Mouse (Mus musculus) limb, embryonic 10.5 days (tissue): Measurements from ENCODE around the gene Sufu. TPM values are rescaled to one million over a fixed set of nuclear protein-coding genes. Genes with fewer than 3 reads are reported as not detected.
A peak's percentile ranks its signal among the peaks of the same experiment; 100 is the strongest.

ENCODE experiments used
- DNase-seq: peaks from one replicate; pipeline ENCODE4 v3.0.0-alpha.2; 2017; ENCODE audit warnings: low spot score
- H3K27ac ChIP-seq: fragments of 300-500 bp; sonication (generic); 2 replicates; pipeline ENCODE4 v1.5.1; 2016; ENCODE audit warnings: mild to moderate bottlenecking
- H3K27me3 ChIP-seq: fragments of 300-500 bp; sonication (generic); 2 replicates; pipeline ENCODE4 v1.6.1; 2016; ENCODE audit warnings: low read depth, mild to moderate bottlenecking; ENCODE audit not compliant: poor library complexity, severe bottlenecking
- H3K36me3 ChIP-seq: fragments of 300-500 bp; sonication (generic); 2 replicates; pipeline ENCODE4 v1.6.1; 2016; ENCODE audit warnings: mild to moderate bottlenecking, moderate library complexity
- H3K4me1 ChIP-seq: fragments of 300-500 bp; sonication (generic); 2 replicates; pipeline ENCODE4 v1.6.1; 2016
- H3K4me3 ChIP-seq: fragments of 300-500 bp; sonication (generic); 2 replicates; pipeline ENCODE4 v1.5.1; 2016; ENCODE audit warnings: mild to moderate bottlenecking, moderate library complexity
- H3K9me3 ChIP-seq: fragments of 300-500 bp; sonication (generic); replicated peaks from 2 replicates; pipeline ENCODE4 v1.6.1; 2016; ENCODE audit warnings: mild to moderate bottlenecking
- WGBS: fragments of 180-500 bp; shearing (Covaris S2); methylation state at CpG from one replicate; pipeline ENCODE4 v1.1.7; 2016; 5-methylcytosine and 5-hydroxymethylcytosine counted together
- polyA plus RNA-seq: library from polyadenylated mRNA; unstranded; fragments of >200 nt; fragmentation: Nextera tagmentation; extraction: Ambion mirVana; gene quantifications from 2 replicates; pipeline ENCODE4 v1.2.1, GENCODE M21; 2016

The Sufu gene
- 53.8 and 58.5 TPM in 2 replicates for polyA plus RNA-seq

DNA sequence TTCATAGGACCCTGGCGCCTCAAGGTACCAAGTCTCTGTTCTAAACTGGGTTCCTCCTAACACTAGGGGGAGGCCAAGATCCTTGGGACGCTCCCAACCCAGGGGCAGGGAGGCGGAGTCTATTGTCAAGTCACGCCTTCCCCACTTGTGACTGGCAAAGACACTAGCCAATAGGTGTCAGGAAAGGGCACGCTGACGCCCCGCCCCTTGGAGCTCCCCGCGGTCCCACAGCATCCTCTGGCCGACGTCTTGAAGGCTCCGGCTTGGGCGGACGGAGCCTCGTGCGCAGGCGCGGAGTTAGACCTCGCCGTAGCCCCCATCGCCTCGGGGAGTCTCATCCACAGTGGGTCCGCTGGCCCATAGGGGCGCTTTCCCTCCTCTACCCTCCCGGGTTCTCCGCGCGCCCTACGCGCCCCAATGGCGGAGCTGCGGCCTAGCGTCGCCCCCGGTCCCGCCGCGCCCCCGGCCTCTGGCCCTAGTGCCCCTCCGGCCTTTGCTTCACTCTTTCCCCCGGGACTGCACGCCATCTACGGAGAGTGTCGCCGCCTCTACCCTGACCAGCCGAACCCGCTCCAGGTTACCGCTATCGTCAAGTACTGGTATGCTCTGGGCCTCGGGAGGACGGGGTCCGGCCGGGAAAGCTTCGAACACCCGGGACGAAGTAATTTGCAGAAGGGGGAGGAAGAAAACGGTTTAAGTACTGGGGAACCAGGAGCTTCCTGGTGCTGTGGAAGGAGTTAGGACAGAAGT is at the start of gene Sufu:
Gene Sufu, plus strand, starts transcription at position 211 of the 750 bp plus-strand sequence.
- peak within 1 kb of the TSS; percentile 93 for H3K27ac ChIP-seq
- under 1% methylated on average over 57 of the region's 57 CpGs for WGBS

DNA sequence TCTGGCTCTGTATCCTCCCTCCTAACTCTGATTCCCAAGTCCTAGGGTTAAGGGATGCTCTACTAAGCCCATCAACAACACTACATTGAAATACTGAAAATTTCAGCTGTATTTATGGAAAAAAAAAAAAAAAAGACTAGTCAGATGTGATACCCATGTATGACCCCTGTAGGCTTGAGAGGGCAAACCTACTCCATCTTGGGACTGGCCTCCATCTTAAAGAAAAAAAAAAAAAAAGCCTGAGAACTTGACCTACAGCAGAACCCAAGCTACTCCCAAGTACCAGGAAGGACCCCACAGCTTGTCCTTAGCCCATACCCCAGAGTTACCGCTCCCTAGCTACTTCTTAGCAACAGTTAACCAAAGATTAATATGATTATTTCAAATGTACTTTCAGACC is 49.5 kb upstream of the Sufu start:
- Histone ChIP-seq H3K4me1 (peaks cover 28% of the 10 kb centered on the region), H3K27me3 (peaks cover 75% of the 10 kb centered on the region), H3K36me3 (no peaks in the 10 kb centered on the region), H3K27ac (no peak overlapping the region), H3K9me3 (no peaks in the 10 kb centered on the region), H3K4me3 (no peak overlapping the region)
- 100% methylated on average over 1 of the region's 1 CpGs for WGBS
- DNase-seq, result no peak

More for the DNA sequence above, at the start of gene Sufu:
- H3K36me3 ChIP-seq, result peaks cover 15% of the 10 kb centered on the region
- peaks cover 50% of the 10 kb centered on the region for H3K4me1 ChIP-seq
- H3K9me3 ChIP-seq, result no peaks in the 10 kb centered on the region
- H3K4me3 ChIP-seq, result peak within 1 kb of the TSS; percentile 86
- no peaks in the 10 kb centered on the region for H3K27me3 ChIP-seq
- peak; percentile 95 for DNase-seq

DNA sequence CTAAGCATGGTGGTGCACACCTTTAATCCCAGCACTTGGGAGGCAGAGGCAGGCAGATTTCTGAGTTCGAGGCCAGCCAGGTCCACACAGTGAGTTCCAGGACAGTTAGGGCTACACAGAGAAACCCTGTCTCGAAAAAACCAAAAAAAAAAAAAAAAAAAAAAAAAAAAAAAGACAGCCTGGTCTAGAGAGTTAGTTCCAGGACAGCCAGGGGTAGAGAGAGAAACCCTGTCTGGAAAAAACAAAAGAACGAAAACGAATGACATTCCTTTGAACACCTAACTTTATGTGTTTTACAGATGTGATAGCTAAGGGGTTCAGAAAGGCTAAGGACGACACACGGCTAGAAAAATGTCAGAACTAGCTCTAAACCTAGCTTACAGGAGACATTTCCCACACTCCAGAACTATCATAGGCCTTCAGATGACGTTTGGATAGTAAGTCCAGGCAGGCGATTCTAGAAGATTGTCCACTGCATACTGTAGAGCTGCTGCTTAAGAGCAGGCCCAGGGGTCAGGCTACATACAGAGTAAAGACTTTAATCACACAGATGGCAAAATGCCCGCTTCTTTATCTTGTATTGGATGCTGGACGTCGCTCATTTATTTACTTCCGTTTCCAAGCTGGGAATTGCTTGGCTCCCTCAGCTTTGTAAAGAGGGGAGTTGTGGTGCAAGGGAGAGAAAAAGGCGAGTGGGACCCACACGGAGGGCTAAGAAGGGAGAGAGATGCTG is 48.6 kb upstream of the Sufu start:
- Histone ChIP-seq H3K9me3 (no peaks in the 10 kb centered on the region), H3K27me3 (peaks cover 80% of the 10 kb centered on the region), H3K36me3 (no peaks in the 10 kb centered on the region), H3K4me1 (peaks cover 28% of the 10 kb centered on the region), H3K4me3 (peak overlapping the region; percentile 76), H3K27ac (peak overlapping the region; percentile 86)
- DNase-seq, result no peak
- 36% methylated on average over 14 of the region's 14 CpGs for WGBS

DNA sequence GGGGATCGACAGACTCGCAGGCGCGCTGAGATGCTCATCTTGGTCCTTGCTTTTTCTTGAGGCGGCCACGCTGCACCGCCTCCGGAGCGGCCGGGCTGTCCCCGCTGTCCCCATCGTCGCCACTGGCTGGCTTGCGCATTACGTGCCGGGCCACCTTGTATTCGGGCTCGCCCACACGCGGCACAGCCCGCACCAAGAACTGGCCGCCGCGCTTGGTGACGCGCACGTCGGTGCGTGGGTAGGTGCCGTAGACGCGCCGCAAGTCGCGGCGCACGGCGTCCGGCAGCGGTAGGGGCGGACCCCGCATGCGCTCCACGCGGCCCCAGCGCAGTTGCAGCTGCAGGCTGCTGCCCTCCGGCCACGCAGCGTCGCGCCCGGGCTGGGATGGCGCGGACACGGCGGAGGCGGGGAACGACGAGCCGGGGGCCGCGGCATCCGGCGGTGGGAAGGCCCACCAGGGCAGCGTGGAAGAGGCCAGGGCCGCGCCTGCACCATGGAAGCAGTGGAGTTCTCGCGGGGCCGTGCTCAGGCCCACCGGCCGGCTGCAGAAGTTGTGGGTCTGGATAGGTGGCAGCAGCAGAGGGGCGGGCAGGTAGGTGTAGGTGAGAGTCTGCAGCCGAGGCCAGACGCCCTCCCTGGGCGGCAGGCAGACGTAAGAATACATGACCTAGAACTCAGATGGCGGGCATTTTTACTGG is 47.8 kb upstream of the Sufu start:
- WGBS, result under 1% methylated on average over 78 of the region's 78 CpGs
- peaks cover 77% of the 10 kb centered on the region for H3K27me3 ChIP-seq
- H3K27ac ChIP-seq, result peak overlapping the region; percentile 86
- H3K4me3 ChIP-seq, result peak overlapping the region; percentile 76
- H3K9me3 ChIP-seq, result no peaks in the 10 kb centered on the region
- H3K4me1 ChIP-seq, result peaks cover 28% of the 10 kb centered on the region
- no peaks in the 10 kb centered on the region for H3K36me3 ChIP-seq
- DNase-seq, result peak; percentile 81

DNA sequence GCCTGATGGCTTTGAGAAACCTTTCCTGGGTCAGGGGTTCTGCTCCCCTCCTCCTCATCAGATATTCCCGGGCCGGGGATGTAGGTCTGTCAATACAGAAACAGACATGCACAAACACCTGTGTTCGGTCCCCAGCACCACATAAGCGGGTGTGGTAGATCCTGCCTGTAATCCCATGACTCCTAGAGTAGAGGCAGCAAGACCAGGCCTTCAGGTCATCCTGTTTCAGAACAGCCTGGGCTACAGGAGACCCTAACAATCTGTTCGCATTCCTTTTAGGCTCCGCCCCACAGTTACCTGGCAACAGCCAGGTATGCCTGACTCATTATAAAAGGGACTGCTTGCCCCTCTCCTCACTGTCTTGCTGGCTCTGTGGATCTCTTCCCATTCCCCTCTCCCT is 47.1 kb upstream of the Sufu start:
- peaks cover 28% of the 10 kb centered on the region for H3K4me1 ChIP-seq
- no peak for DNase-seq
- no peaks in the 10 kb centered on the region for H3K36me3 ChIP-seq
- 30% methylated on average over 6 of the region's 6 CpGs for WGBS
- H3K27ac ChIP-seq, result peak overlapping the region; percentile 86
- H3K27me3 ChIP-seq, result peaks cover 74% of the 10 kb centered on the region
- peak overlapping the region; percentile 76 for H3K4me3 ChIP-seq
- no peaks in the 10 kb centered on the region for H3K9me3 ChIP-seq

DNA sequence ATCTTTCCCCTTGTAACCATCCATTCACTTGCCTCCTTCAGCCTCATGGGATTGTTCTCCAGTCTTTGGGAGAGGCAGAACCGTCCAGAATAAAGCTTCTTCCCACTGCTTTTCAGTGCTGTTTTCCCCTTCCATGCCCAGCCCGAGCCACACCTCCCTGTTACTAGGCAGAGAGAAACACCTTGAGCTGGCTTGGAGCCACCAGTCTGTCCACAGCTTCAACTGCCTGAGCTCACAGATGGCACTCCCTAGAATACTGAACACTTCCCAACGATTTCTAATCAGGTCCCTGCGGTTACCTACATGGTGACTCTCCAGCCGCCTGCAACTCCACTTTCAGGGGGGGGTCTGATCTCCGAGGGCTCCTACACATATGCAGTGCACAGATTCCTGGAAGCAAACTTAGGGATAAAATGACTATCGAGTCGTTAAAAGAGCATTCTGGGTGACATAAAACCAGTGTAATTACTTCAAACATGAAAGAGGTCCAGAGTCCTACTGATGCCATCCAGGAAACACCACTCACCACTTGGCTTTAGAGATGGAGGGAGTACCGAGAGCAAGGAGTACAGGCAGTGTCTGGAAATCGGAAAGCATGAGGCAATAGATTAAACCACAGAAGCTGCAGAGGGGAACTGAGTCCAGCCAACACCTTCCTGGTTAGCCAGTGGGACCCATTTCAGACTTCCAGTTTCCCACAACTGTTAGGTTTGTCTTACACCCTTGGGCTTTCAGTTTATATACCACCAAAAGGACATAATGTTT is 46.3 kb upstream of the Sufu start, which contains the start of gene 2310034G01Rik:
Gene 2310034G01Rik, minus strand, starts transcription at position 135 of the 765 bp plus-strand sequence.
- Histone ChIP-seq H3K27me3 (peaks cover 72% of the 10 kb centered on the region), H3K36me3 (no peaks in the 10 kb centered on the region), H3K4me1 (peaks cover 20% of the 10 kb centered on the region), H3K27ac (peak within 1 kb of the TSS; percentile 86), H3K9me3 (no peaks in the 10 kb centered on the region), H3K4me3 (peak within 1 kb of the TSS; percentile 76)
- WGBS, result 70% methylated on average over 10 of the region's 10 CpGs
- no peak for DNase-seq

- H3K27ac ChIP-seq, result peak overlapping the region; percentile 73
- WGBS, result 1% methylated on average over 29 of the region's 29 CpGs
- peaks cover 13% of the 10 kb centered on the region for H3K4me1 ChIP-seq
- peak overlapping the region; percentile 63 for H3K4me3 ChIP-seq
- no peaks in the 10 kb centered on the region for H3K9me3 ChIP-seq
- DNase-seq, result peak; percentile 89
- no peaks in the 10 kb centered on the region for H3K36me3 ChIP-seq
- peaks cover 51% of the 10 kb centered on the region for H3K27me3 ChIP-seq
Observed at GRCm38 (mm10) chr19:46356701-46357138, 40.0 kb upstream of the Sufu start.

DNA sequence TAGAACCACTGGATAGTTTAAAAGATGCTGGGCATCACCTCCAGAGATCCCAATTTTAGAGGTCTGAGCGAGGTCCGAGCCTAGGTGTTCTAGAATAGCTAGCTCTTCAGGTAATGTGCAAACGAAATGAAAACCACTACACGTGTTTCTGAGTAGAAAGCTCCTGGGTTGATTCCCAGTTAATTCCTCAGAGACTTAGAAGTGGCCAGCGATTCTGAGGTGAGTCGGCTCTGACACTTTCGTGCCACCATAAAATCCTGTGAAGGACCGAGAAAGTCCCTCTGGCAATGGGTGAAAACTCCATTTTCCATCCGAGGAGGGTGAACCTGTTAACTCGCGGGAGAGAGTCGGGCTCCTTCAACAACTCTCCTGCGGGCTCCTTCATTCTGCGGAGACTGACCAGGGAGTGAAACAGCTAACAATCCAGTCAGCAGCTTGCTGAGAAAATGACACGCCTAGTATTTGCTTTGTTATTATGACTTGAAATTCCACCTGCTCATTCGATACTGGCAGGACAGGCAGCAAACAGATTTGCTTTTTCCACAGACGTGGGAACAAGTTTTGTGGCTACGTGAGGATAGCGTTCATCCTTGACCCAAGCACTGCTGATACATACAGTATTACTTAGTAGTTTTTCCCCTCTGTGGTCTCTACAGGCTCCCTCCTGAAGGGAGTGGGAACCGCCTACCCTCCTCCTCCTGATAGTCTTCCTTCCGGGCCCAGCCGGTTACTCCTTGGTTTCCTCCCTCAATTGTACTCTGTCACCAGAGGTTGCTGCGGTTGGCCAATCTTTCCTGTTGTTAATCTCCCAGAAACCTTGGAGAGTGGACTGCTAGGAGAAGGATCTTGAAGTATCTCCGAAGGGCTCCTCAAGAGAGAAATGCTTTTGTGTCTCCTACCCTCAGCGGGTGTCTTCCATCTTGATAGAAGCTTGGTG is 39.1 kb upstream of the Sufu start:
- no peak overlapping the region; the same call in 1 of the 2 replicates for H3K27ac ChIP-seq
- WGBS, result 20% methylated on average over 25 of the region's 25 CpGs
- DNase-seq, result no peak

GRCm38 (mm10) chr19:46358381-46358780 is 38.3 kb upstream of the Sufu start:
- Histone ChIP-seq H3K27me3 (peaks cover 41% of the 10 kb centered on the region), H3K9me3 (no peaks in the 10 kb centered on the region), H3K4me1 (peaks cover 13% of the 10 kb centered on the region), H3K36me3 (no peaks in the 10 kb centered on the region), H3K27ac (no peak overlapping the region), H3K4me3 (no peak overlapping the region)
- DNase-seq, result no peak
- WGBS, result 69% methylated on average over 4 of the region's 4 CpGs

More for the DNA sequence above, 39.1 kb upstream of the Sufu start:
- H3K4me3 ChIP-seq, result peak overlapping the region; percentile 63
- H3K4me1 ChIP-seq, result peaks cover 13% of the 10 kb centered on the region
- peaks cover 47% of the 10 kb centered on the region for H3K27me3 ChIP-seq
- no peaks in the 10 kb centered on the region for H3K36me3 ChIP-seq
- H3K9me3 ChIP-seq, result no peaks in the 10 kb centered on the region

GRCm38 (mm10) chr19:46362104-46362503 is 34.6 kb upstream of the Sufu start:
- H3K27ac ChIP-seq, result no peak overlapping the region
- H3K9me3 ChIP-seq, result no peaks in the 10 kb centered on the region
- H3K27me3 ChIP-seq, result peaks cover 21% of the 10 kb centered on the region
- no peaks in the 10 kb centered on the region for H3K36me3 ChIP-seq
- H3K4me1 ChIP-seq, result peaks cover 4% of the 10 kb centered on the region
- 90% methylated on average over 8 of the region's 8 CpGs for WGBS
- H3K4me3 ChIP-seq, result no peak overlapping the region
- no peak for DNase-seq

DNA sequence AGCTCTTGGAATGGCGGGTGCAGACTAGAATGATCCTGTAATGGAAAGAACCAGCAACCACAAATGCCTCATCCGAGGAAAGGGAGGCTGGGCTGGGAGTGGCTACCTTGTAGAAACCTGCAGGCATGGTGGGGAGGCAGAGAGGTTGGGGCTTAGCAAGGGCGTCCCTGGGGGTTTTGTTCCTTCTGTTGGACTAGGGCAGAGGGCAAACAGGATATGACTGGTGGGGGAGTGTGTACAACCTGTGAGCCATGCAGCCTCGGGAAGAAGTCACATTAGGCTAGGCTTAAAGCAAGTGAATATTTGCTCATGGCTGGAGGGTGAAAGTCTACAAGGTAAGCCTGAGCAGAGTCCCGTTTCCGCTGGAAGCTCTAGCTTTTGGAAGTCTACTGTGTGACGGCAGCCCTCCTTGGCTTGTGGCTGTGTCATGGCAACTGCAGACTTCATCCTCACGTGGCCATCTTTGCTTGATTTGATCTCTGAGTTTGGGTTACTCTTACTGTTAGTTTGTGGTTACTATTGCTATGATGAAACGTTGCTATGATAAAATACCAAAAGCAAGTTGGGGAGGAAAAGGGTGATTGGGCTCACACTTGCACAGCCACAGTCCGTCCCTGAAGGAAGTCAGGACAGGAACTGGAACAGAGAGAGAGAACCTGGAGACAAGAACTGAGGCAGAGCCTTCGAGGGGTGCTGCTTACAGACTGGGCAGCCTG is 33.2 kb upstream of the Sufu start:
- no peaks in the 10 kb centered on the region for H3K36me3 ChIP-seq
- no peak overlapping the region for H3K27ac ChIP-seq
- 87% methylated on average over 11 of the region's 11 CpGs for WGBS
- no peaks in the 10 kb centered on the region for H3K4me1 ChIP-seq
- H3K9me3 ChIP-seq, result no peaks in the 10 kb centered on the region
- DNase-seq, result no peak
- H3K4me3 ChIP-seq, result no peak overlapping the region
- H3K27me3 ChIP-seq, result peaks cover 8% of the 10 kb centered on the region
